Mouse (Mus musculus) heart, postnatal 0 days (tissue): ENCODE results near the gene Chrm3. TPM values are rescaled to one million over a fixed set of nuclear protein-coding genes. Genes with fewer than 3 reads are reported as not detected.

Experiments used
- ATAC-seq: fragments of 200-750 bp; cut with Nextera tagmentation; 2 replicates; pipeline ENCODE4 v1.8.0; 2017; ENCODE audit warnings: low read depth, moderate number of reproducible peaks, moderate library complexity; ENCODE audit not compliant: insufficient read depth
- DNase-seq: peaks from one replicate; pipeline ENCODE4 v3.0.0-alpha.2; 2016; ENCODE audit warnings: low spot score
- H3K27ac ChIP-seq: fragments of 300-500 bp; sonication (generic); 2 replicates; pipeline ENCODE4 v1.5.1; 2014; ENCODE audit warnings: low read depth, mild to moderate bottlenecking
- H3K27me3 ChIP-seq: fragments of 300-500 bp; sonication (generic); 2 replicates; pipeline ENCODE4 v1.6.1; 2014; ENCODE audit warnings: low read length, mixed read lengths; ENCODE audit not compliant: control insufficient read depth, insufficient read depth
- H3K36me3 ChIP-seq: fragments of 300-500 bp; sonication (generic); replicated peaks from 2 replicates; pipeline ENCODE4 v1.6.1; 2014; ENCODE audit warnings: low read length, mixed read lengths; ENCODE audit not compliant: control insufficient read depth, insufficient read depth
- H3K4me1 ChIP-seq: fragments of 300-500 bp; sonication (generic); 2 replicates; pipeline ENCODE4 v1.6.1; 2014; ENCODE audit warnings: antibody characterized with exemption; ENCODE audit not compliant: control insufficient read depth, insufficient read depth
- H3K4me2 ChIP-seq: fragments of 300-500 bp; sonication (generic); 2 replicates; pipeline ENCODE4 v1.6.1; 2014; ENCODE audit warnings: low read depth, mild to moderate bottlenecking, low read length, moderate library complexity
- H3K4me3 ChIP-seq: fragments of 300-500 bp; sonication (generic); 2 replicates; pipeline ENCODE4 v1.5.1; 2014; ENCODE audit warnings: low read depth, low read length
- H3K9ac ChIP-seq: fragments of 300-500 bp; sonication (generic); replicated peaks from 2 replicates; pipeline ENCODE4 v1.6.1; 2014; ENCODE audit warnings: low read depth, low read length, mixed read lengths
- H3K9me3 ChIP-seq: fragments of 300-500 bp; sonication (generic); replicated peaks from 2 replicates; pipeline ENCODE4 v1.6.1; 2016; ENCODE audit warnings: low read length; ENCODE audit not compliant: control insufficient read depth
- CTCF ChIP-seq: IDR thresholded peaks from 2 replicates; pipeline ENCODE4 v1.5.1; 2016; ENCODE audit warnings: antibody characterized with exemption, control low read depth, low read depth
- EP300 ChIP-seq: IDR thresholded peaks from 2 replicates; pipeline ENCODE4 v1.6.1; 2016; ENCODE audit warnings: antibody characterized with exemption, low read depth
- WGBS: fragments of 180-500 bp; shearing (Covaris S2); extraction: QIAGEN DNeasy Blood & Tissue Kit; methylation state at CpG from one replicate; pipeline ENCODE4 v1.1.7; 2014; 5-methylcytosine and 5-hydroxymethylcytosine counted together
- polyA plus RNA-seq: library from polyadenylated mRNA; unstranded; fragments of >200 nt; fragmentation: Nextera tagmentation; extraction: Ambion mirVana; gene quantifications from 2 replicates; pipeline ENCODE4 v1.2.1, GENCODE M21; 2015
- total RNA-seq: library from RNA; depleted of rRNA; stranded (reverse); fragments of >200 nt; gene quantifications from 2 replicates; pipeline ENCODE4 v1.2.3, GENCODE M21; 2014; ENCODE audit warnings: low replicate concordance

Gene Chrm3
- total and polyA plus RNA-seq, 2 experiments from 2014 or later: 0.26 to 0.31 TPM

DNA sequence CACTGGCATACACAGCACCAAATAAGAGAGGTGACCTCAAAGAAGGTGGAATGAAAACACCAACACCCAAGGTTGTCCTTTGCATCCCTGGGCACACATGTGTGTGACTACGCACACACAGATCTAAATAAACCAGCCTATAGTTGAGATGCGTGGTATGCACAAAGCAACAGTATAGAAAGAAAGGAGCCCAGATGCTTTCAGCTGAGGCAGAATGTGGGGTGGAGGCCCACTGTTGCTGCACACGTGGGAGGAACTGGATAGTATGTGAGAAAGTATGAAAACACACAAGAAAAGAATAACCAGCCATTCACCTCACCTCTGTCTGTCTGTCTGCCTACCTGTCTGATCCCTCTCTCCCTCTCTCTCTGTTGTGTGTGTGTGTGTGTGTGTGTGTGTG is 203.2 kb downstream of the Chrm3 start:
- DNase-seq (no peak), ATAC-seq (no peak)
- H3K4me2 ChIP-seq: no peak overlapping the region
- no peak overlapping the region for H3K4me3 ChIP-seq
- TF ChIP-seq CTCF: no peak
- no peaks in the 10 kb centered on the region for H3K9me3 ChIP-seq
- WGBS: 77% methylated on average over 3 of the region's 3 CpGs
- no peaks in the 10 kb centered on the region for H3K27me3 ChIP-seq
- no peaks in the 10 kb centered on the region for H3K4me1 ChIP-seq
- H3K36me3 ChIP-seq: no peaks in the 10 kb centered on the region
- H3K9ac ChIP-seq: no peak overlapping the region
- H3K27ac ChIP-seq: no peak overlapping the region

DNA sequence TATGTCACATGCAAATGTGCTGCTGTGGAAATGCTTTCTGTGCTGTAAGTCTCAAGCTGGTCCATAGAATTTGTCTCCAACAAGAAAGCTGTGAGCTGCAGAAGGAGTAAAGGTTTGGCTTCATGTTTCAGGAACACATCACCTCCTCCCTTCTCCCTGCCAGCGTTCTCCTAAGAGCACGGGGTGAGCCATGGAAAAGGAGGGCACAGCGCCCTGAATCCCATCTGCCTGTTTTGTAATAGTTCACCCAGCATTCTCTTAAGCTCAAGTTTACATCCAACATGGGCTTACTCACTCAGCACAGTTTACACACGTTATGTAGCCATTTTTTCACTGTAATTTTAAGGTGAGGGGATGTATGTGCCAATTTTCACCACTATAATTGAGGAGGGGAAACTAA is 220.1 kb downstream of the Chrm3 start:
- Histone ChIP-seq H3K4me1 (no peaks in the 10 kb centered on the region), H3K9ac (no peak overlapping the region), H3K27ac (no peak overlapping the region), H3K27me3 (no peaks in the 10 kb centered on the region), H3K4me2 (no peak overlapping the region), H3K9me3 (no peaks in the 10 kb centered on the region), H3K36me3 (no peaks in the 10 kb centered on the region), H3K4me3 (no peak overlapping the region)
- ATAC-seq (no peak), DNase-seq (no peak)
- 76% methylated on average over 4 of the region's 4 CpGs for WGBS
- no peak for TF ChIP-seq EP300

- Histone ChIP-seq H3K9ac (no peak overlapping the region), H3K9me3 (no peaks in the 10 kb centered on the region), H3K27me3 (no peaks in the 10 kb centered on the region), H3K36me3 (no peaks in the 10 kb centered on the region), H3K27ac (no peak overlapping the region), H3K4me3 (no peak overlapping the region), H3K4me1 (no peaks in the 10 kb centered on the region), H3K4me2 (no peak overlapping the region)
- DNase-seq: no peak
- WGBS: 71% methylated on average over 4 of the region's 4 CpGs
- TF ChIP-seq CTCF: no peak
- no peak for TF ChIP-seq EP300
- no peak for ATAC-seq
These were observed 221.8 kb downstream of the Chrm3 start for GRCm38 (mm10) chr13:10138878-10139277.

- WGBS: 74% methylated on average over 2 of the region's 2 CpGs
These were observed 229.6 kb downstream of the Chrm3 start for GRCm38 (mm10) chr13:10131064-10131463.

DNA sequence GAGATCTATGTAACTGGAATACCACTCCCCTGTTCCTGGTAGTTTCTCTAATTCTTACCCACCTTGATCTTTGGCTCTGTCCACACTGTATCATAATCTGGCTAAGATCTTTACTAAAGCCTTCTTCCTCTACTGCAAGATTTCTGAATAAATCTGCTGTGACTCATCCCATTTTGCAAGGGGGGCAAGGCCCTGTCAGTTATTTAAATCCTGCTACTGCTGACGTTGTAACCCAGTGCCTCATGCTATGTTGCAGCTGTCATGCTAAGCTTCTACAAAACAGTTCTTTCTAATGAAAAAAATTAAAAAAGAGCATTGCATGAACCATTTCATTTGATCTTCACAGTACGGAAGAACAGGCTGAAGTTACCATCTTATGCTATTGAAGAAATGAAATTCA is 248.4 kb downstream of the Chrm3 start:
- H3K9ac ChIP-seq: no peak overlapping the region
- DNase-seq (no peak), ATAC-seq (no peak)
- WGBS: 63% methylated on average over 2 of the region's 2 CpGs
- no peak overlapping the region for H3K27ac ChIP-seq
- H3K4me2 ChIP-seq: no peak overlapping the region
- no peaks in the 10 kb centered on the region for H3K4me1 ChIP-seq
- no peaks in the 10 kb centered on the region for H3K36me3 ChIP-seq
- no peaks in the 10 kb centered on the region for H3K27me3 ChIP-seq
- H3K9me3 ChIP-seq: no peaks in the 10 kb centered on the region
- no peak overlapping the region for H3K4me3 ChIP-seq
- TF ChIP-seq CTCF: no peak
- no peak for TF ChIP-seq EP300

More at GRCm38 (mm10) chr13:10131064-10131463, 229.6 kb downstream of the Chrm3 start:
- TF ChIP-seq CTCF (no peak), EP300 (no peak)
- no peaks in the 10 kb centered on the region for H3K4me1 ChIP-seq
- no peaks in the 10 kb centered on the region for H3K9me3 ChIP-seq
- no peaks in the 10 kb centered on the region for H3K27me3 ChIP-seq
- no peak overlapping the region for H3K27ac ChIP-seq
- no peak overlapping the region for H3K4me2 ChIP-seq
- H3K4me3 ChIP-seq: no peak overlapping the region
- H3K36me3 ChIP-seq: no peaks in the 10 kb centered on the region
- DNase-seq (no peak), ATAC-seq (no peak)
- H3K9ac ChIP-seq: no peak overlapping the region

- TF ChIP-seq EP300: no peak
- TF ChIP-seq CTCF: no peak
- no peaks in the 10 kb centered on the region for H3K4me1 ChIP-seq
- H3K27me3 ChIP-seq: no peaks in the 10 kb centered on the region
- DNase-seq (no peak), ATAC-seq (no peak)
- H3K36me3 ChIP-seq: no peaks in the 10 kb centered on the region
- H3K27ac ChIP-seq: no peak overlapping the region
- WGBS: 0% methylated on average over 1 of the region's 1 CpGs
- H3K4me2 ChIP-seq: no peak overlapping the region
- no peaks in the 10 kb centered on the region for H3K9me3 ChIP-seq
- no peak overlapping the region for H3K9ac ChIP-seq
- H3K4me3 ChIP-seq: no peak overlapping the region
These were observed 251.1 kb downstream of the Chrm3 start for GRCm38 (mm10) chr13:10109542-10109941.
